Mouse (Mus musculus): ENCODE results near the gene Il3ra.

Gene Il3ra

GRCm38 (mm10) chr14:14355360-14355646, 9.2 kb downstream of the Il3ra start:
- DNase-seq, result no peak

GRCm38 (mm10) chr14:14395535-14395934, 49.5 kb downstream of the Il3ra start:
- DNase-seq, result no peak

- no peak for DNase-seq
These were observed 54.9 kb downstream of the Il3ra start, which contains the start of gene Olfr721-ps1 for GRCm38 (mm10) chr14:14400998-14401397. Gene Olfr721-ps1 (plus strand): TSS chr14:14401298.
